Mouse (Mus musculus): Measurements from ENCODE around the gene Rasal2.
A peak's percentile ranks its signal among the peaks of the same experiment; 100 is the strongest.

The Rasal2 gene

DNA sequence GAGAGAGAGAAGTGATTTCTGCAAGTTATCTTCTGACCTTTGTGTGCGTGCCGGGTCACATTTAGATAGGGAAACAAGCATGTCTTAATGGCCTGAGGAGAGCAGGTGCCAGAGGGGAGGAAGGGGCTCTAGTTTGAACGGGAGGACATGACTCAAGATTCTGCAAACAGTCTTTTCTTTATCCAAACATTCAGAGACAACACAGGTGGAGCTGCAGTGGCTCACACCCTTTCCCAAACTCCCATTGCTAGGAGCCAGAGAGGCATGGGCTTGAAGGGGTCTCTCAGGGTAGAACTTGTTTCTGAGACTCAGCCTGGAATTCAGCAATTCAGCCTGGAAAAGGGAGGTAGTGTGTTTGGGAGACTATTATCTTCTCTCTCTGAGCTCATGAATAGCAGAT is 288.6 kb downstream of the Rasal2 start:
- DNase-seq = no peak

DNA sequence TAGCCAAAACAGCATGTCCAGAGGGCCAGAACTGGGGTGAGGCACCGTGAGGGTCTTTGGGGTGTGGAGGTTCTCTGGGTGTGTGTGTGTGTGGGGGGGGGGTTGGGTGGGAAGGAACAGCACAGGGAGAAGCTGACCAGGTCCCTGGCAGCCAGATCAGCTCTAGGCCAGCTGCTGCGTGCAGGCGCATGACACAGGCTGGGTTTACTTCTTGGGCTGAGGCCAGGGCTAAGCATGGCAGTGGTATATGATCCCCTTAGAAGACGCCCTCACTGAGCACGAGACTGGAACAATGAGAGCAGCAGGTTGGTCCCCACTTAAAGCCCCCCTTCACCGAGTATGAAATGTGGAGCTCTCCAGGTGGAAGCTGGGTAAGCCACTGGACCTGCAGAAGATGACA is 293.2 kb downstream of the Rasal2 start:
- DNase-seq = no peak

DNA sequence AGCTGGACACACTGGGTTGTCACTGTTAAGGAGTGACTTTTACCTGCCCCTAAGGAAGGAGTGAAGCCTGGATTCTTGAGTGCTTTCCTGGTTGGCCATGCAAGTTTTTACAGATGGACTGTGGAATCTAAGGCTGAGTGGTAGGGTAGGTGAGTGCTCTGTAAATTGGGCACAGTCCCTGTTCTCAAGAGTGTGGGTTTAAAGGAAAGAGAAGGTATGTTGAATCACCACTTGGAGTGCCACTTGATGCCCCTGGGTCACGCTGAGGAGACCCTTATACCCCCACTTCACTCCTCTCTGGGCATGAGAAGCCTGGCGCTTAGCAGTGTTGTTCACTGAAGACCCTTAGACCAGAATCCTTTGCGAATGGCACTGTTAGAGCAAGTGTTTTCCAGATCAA is 295.0 kb downstream of the Rasal2 start:
- no peak for DNase-seq

DNA sequence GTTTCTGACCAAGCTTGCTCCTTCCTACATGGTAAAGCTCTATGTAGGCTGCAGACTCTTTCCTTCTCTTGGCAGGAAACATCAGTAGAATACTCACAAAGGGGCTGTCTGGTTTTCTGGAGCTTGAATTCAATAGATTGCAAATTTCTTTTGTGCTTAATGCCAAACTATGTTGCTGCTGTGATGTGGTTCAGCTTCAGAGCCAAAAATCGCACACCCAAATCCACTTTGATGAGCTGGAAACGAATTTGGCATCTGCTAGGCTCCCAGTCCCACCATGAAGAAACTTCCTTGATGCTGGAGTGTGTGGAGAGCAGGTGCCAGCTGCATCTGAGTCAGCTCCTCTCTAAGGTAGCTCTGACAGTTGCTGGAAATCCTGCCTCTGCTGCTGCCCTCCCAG is 297.9 kb downstream of the Rasal2 start:
- DNase-seq = no peak

DNA sequence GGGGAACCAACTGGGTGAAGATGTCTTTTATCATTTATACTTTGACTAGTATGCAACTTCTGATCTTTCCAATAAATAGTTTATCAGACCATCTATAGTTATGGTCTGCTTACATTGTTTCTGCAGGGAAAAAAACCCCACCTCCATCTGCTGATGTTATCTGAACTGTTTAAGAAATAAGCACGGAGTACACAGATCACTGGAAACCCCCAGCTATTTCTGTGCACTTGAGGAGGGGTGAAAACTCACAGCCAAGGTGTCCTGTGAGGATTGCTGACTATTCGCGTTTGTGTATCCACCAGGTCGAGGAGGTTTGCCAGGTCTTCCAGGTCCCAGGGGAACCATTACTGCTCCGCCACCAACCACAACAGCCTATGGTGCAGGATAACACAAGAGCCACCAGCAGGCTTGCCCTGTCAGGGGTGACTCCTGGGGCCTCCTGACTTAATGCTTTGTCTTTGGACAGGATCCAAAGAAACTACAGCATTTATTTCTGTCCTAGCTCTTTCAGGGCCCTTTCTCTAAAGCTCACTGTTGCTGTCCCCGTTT is 302.0 kb downstream of the Rasal2 start:
- DNase-seq = no peak

DNA sequence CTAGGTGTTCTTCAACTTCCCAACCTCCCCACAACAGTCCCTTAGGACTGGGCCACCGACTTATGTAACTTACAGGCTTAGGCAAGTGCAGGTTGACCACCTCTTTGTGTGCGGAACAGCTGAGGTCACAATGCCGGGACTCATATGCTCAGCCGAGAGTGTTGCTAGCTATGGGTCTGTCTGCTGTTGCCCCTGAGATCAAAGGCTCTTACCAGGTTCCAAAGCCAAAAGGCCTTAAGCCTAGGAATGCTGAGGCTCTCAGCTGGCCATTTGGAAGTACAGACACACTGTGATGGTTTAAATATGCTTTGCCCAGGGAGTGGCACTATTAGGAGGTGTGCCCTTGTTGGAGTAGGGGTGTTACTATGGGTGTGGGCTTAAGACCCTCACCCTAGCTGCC is 303.8 kb downstream of the Rasal2 start, which contains the start of gene Tex35:
Gene Tex35, minus strand, starts transcription at position 101 of the 400 bp plus-strand sequence.
- DNase-seq = no peak

DNA sequence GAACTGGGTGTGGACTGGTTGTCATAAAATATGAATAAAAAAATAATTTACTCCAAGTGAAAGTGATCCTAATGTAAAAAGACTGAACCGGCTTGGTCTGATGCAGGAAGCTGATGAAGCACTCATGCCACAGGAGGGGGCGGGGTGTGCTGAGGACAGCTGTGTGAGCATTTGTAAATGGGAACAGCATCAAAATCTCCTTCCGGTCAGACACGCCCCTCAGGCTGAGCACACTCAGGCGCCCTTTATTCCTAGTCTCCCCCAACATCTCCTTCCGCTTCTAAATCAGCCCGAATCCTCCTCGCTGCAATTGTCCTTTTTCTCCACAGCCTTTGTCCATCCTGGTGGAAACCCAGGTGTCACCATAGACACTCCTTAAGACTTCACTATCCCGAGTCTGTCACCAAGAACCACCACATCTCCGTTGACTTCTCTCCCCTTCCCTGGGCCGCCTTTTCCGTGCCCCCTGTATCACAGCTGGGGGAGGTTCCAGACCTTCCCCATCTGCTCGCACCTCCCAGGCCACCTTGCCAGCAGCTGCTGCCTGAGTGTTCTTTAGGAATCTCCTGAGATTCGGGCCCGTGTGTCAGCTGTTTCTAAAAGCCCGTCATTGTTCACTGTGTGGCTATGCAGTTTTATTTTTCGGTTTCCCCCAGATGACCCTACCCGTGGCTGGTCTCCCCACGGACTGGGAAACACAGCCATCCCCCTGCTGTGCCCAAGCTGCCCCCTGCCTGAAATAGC is 311.1 kb downstream of the Rasal2 start:
- DNase-seq = no peak

DNA sequence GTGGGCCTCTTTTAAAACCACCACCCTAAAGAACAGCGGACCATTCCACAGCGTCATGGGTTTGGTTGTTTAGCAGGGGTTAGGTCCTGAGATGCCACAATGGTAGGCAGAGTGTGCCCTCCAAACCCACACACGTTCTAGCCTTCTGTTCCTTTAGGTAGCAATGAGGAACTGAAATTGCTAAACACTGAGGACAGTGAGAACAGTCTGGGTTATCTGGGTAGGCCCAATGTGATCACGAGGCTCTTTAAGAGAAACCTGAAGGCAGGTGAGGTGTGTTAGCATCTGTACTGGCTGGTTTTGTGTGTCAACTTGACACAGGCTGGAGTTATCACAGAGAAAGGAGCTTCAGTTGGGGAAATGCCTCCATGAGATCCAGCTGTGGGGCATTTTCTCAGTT is 316.9 kb downstream of the Rasal2 start:
- DNase-seq = no peak

DNA sequence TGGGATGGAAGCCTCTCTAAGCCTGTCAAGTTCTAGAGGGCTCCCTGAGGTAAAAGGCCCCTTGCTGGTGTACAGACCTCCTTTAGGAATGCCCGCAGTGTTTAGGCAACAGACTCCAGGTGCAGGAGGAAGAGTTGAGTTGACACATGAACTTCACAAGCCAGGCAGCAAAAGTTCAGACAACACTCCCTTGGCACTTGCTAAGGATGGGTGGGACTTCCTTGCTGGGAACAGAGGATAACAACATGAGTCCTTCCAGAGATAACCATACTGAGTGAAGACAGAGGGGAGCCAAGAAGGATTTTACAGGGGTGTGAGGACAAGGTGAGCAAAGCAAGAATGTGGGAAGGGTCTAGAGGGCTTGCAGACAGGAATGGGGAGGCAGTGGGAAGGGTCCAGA is 319.8 kb downstream of the Rasal2 start:
- no peak for DNase-seq

DNA sequence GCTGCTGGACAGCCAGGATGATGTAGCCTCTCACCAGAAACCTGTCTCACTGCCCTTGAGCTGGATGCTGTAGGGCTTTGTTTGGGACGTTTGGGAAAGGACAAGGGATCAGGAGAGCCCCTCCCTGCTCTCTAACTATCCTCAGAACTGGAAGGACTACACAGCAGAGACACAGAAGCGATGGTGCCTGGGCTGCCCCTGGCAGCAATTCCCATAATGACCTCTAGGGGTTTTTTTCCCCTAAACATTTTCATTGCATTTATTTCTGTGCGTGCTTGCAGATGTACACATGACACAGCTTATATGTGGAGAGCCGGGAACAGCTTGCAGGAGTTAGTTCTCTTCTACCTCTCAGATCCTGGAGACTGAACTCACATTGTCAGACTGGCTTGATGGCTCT is 320.3 kb downstream of the Rasal2 start:
- DNase-seq = no peak

DNA sequence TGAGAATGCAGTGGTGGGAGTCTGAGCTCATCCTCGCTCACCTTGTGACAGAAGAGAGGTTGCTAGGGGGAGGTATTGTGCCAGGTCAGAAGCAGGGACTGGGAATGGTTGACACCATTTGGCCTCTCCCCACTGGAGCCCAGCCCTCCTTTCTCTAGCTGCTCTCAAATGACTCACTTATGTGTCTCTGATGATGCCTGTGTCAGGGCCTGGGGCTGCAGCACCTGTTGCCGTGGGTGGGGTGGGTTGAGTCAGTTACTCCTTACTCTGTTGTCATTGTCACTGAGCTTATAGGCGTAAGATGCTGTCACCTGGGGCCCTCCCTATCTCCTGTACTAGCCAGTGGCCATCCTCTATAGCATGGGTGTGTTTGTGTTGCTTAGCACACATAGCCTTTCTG is 321.6 kb downstream of the Rasal2 start:
- no peak for DNase-seq

DNA sequence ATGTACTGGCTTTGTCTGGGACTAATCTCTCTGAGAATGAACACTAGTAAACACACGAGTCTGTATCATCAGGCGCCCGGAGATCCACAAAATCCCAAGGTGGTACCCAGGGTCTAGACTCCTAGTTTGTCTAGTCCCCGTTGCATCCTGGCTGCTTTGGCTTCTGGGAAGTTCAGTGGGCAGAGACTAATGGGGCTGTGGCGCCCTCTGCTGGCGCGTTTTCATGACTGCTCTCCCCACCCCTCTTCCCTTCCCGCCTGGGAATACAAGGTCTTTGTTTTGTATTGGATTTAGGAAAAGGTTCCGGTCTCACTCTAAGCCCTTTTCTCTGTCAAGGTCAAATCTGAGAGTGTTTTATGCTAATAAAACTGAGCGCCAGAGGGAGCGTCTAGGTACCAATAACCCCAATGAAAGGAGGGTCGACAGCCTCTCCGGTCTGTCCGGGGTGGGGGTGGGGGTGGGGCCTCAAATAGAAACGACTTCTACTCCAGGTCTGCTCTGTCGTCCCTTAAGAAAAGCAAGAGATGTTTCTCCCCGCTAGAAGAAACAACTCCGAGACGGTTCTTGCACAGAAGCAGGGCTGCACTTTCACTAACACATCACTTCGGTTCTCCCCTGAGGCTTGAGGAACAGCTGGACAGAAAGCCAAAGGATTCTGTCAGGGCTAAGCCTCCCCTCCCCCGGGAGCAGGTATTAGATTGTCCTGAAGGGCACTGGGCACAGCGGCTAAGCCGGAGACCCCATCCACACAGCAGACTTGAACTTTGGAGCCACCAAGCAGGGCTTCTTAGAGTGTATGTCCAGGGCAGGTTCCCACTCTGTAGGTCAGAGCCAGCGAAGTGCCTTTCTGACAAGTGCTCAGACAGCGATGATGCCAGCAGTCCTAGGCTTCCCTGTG is 326.0 kb downstream of the Rasal2 start:
- peak; percentile 31 for DNase-seq
